Mouse (Mus musculus): ENCODE results near the gene Cdc14b. TPM values are rescaled to one million over a fixed set of nuclear protein-coding genes. Genes with fewer than 3 reads are reported as not detected.

The Cdc14b gene
- polyA plus RNA-seq (2016; fragmentation: Nextera tagmentation; extraction: Ambion mirVana), result 8.6 and 9.3 TPM in 2 replicates

- Histone ChIP-seq H3K9ac (peak within 1 kb of the TSS; percentile 70), H3K36me3 (no peaks in the 10 kb centered on the region), H3K4me3 (peak within 1 kb of the TSS; percentile 78), H3K4me2 (replicated peaks) (peak within 1 kb of the TSS; percentile 97), H3K27ac (no peak within 1 kb of the TSS), H3K9me3 (no peaks in the 10 kb centered on the region), H3K27me3 (replicated peaks) (peaks cover 10% of the 10 kb centered on the region; the same call in 1 of the 2 replicates), H3K4me1 (peaks cover 6% of the 10 kb centered on the region; the same call in 1 of the 2 replicates)
- WGBS, result under 1% methylated on average over 57 of the region's 57 CpGs
- ATAC-seq (ENCODE audit: low FRiP score, low read depth), result peak; percentile 98
Observed at GRCm38 (mm10) chr13:64274879-64275753, at the start of gene Cdc14b. Gene Cdc14b (minus strand): TSS chr13:64275290.

GRCm38 (mm10) chr13:64322561-64323281 is 47.6 kb upstream of the Cdc14b start:
- no peak overlapping the region for H3K27ac ChIP-seq
- H3K27me3 ChIP-seq (replicated peaks), result no peaks in the 10 kb centered on the region
- no peaks in the 10 kb centered on the region for H3K9me3 ChIP-seq
- H3K4me3 ChIP-seq, result no peak overlapping the region
- 79% methylated on average over 8 of the region's 8 CpGs for WGBS
- H3K4me1 ChIP-seq, result no peaks in the 10 kb centered on the region
- H3K36me3 ChIP-seq, result no peaks in the 10 kb centered on the region
- no peak overlapping the region for H3K9ac ChIP-seq
- H3K4me2 ChIP-seq (replicated peaks), result no peak overlapping the region
- no peak for ATAC-seq (ENCODE audit: low FRiP score, low read depth)

GRCm38 (mm10) chr13:64320334-64320733 is 45.2 kb upstream of the Cdc14b start:
- 81% methylated on average over 8 of the region's 8 CpGs for WGBS
- Histone ChIP-seq H3K36me3 (no peaks in the 10 kb centered on the region), H3K4me3 (no peak overlapping the region), H3K9ac (no peak overlapping the region), H3K4me2 (replicated peaks) (no peak overlapping the region), H3K27me3 (replicated peaks) (no peaks in the 10 kb centered on the region), H3K27ac (no peak overlapping the region), H3K4me1 (no peaks in the 10 kb centered on the region), H3K9me3 (no peaks in the 10 kb centered on the region)
- ATAC-seq (ENCODE audit: low FRiP score, low read depth), result no peak

- no peak for ATAC-seq (ENCODE audit: low FRiP score, low read depth)
- no peaks in the 10 kb centered on the region for H3K9me3 ChIP-seq
- no peak overlapping the region for H3K4me2 ChIP-seq (replicated peaks)
- H3K27ac ChIP-seq, result no peak overlapping the region
- H3K4me1 ChIP-seq, result no peaks in the 10 kb centered on the region
- H3K9ac ChIP-seq, result no peak overlapping the region
- no peaks in the 10 kb centered on the region for H3K36me3 ChIP-seq
- H3K4me3 ChIP-seq, result no peak overlapping the region
- no peaks in the 10 kb centered on the region for H3K27me3 ChIP-seq (replicated peaks)
Observed at GRCm38 (mm10) chr13:64319782-64320181, 44.7 kb upstream of the Cdc14b start.

GRCm38 (mm10) chr13:64318355-64318754 is 43.3 kb upstream of the Cdc14b start:
- Histone ChIP-seq H3K9me3 (no peaks in the 10 kb centered on the region), H3K4me2 (replicated peaks) (no peak overlapping the region), H3K9ac (no peak overlapping the region), H3K4me3 (no peak overlapping the region), H3K4me1 (no peaks in the 10 kb centered on the region), H3K27ac (no peak overlapping the region), H3K36me3 (no peaks in the 10 kb centered on the region), H3K27me3 (replicated peaks) (no peaks in the 10 kb centered on the region)
- ATAC-seq (ENCODE audit: low FRiP score, low read depth), result no peak
- WGBS, result 90% methylated on average over 2 of the region's 2 CpGs

- Histone ChIP-seq H3K4me1 (no peaks in the 10 kb centered on the region), H3K27me3 (replicated peaks) (no peaks in the 10 kb centered on the region), H3K36me3 (no peaks in the 10 kb centered on the region), H3K4me2 (replicated peaks) (no peak overlapping the region), H3K4me3 (no peak overlapping the region), H3K9ac (no peak overlapping the region), H3K27ac (no peak overlapping the region), H3K9me3 (no peaks in the 10 kb centered on the region)
- no peak for ATAC-seq (ENCODE audit: low FRiP score, low read depth)
- 2% methylated on average over 3 of the region's 3 CpGs for WGBS
Observed at GRCm38 (mm10) chr13:64315483-64316050, 40.5 kb upstream of the Cdc14b start.

- H3K36me3 ChIP-seq, result no peaks in the 10 kb centered on the region
- 66% methylated on average over 3 of the region's 3 CpGs for WGBS
- H3K9me3 ChIP-seq, result no peaks in the 10 kb centered on the region
- H3K4me2 ChIP-seq (replicated peaks), result no peak overlapping the region
- no peaks in the 10 kb centered on the region for H3K27me3 ChIP-seq (replicated peaks)
- H3K4me1 ChIP-seq, result no peaks in the 10 kb centered on the region
- H3K9ac ChIP-seq, result no peak overlapping the region
- H3K27ac ChIP-seq, result no peak overlapping the region
- no peak for ATAC-seq (ENCODE audit: low FRiP score, low read depth)
- H3K4me3 ChIP-seq, result no peak overlapping the region
Observed at GRCm38 (mm10) chr13:64314041-64314440, 39.0 kb upstream of the Cdc14b start.

- no peaks in the 10 kb centered on the region for H3K9me3 ChIP-seq
- H3K4me2 ChIP-seq (replicated peaks), result peak overlapping the region; percentile 64
- H3K9ac ChIP-seq, result peak overlapping the region; percentile 64; the same call in 1 of the 2 replicates
- 5% methylated on average over 2 of the region's 2 CpGs for WGBS
- peak overlapping the region; percentile 67 for H3K4me3 ChIP-seq
- H3K36me3 ChIP-seq, result 0 out of 2 replicates have a peak, but pooled peaks cover 2% of the 10 kb centered on the region
- H3K4me1 ChIP-seq, result no peaks in the 10 kb centered on the region
- ATAC-seq (ENCODE audit: low FRiP score, low read depth), result peak; percentile 57
- H3K27ac ChIP-seq, result no peak overlapping the region
- H3K27me3 ChIP-seq (replicated peaks), result no peaks in the 10 kb centered on the region
Observed at GRCm38 (mm10) chr13:64312916-64313289, 37.8 kb upstream of the Cdc14b start.

- no peaks in the 10 kb centered on the region for H3K27me3 ChIP-seq (replicated peaks)
- peak within 1 kb of the TSS; percentile 64 for H3K4me2 ChIP-seq (replicated peaks)
- H3K4me3 ChIP-seq, result peak within 1 kb of the TSS; percentile 67
- no peaks in the 10 kb centered on the region for H3K9me3 ChIP-seq
- peak within 1 kb of the TSS; percentile 68 for H3K27ac ChIP-seq
- H3K4me1 ChIP-seq, result no peaks in the 10 kb centered on the region
- H3K36me3 ChIP-seq, result 0 out of 2 replicates have a peak, but pooled peaks cover 3% of the 10 kb centered on the region
- peak; percentile 90 for ATAC-seq (ENCODE audit: low FRiP score, low read depth)
- peak within 1 kb of the TSS; percentile 64 for H3K9ac ChIP-seq
- under 1% methylated on average over 74 of the region's 74 CpGs for WGBS
Observed at GRCm38 (mm10) chr13:64312024-64312915, 37.2 kb upstream of the Cdc14b start, which contains the start of gene Aaed1. Gene Aaed1 (minus strand): TSS chr13:64312710.

- no peak for ATAC-seq (ENCODE audit: low FRiP score, low read depth)
- Histone ChIP-seq H3K4me3 (no peak overlapping the region), H3K36me3 (0 out of 2 replicates have a peak, but pooled peaks cover 3% of the 10 kb centered on the region), H3K4me1 (no peaks in the 10 kb centered on the region), H3K27me3 (replicated peaks) (no peaks in the 10 kb centered on the region), H3K27ac (no peak overlapping the region), H3K4me2 (replicated peaks) (peak overlapping the region; percentile 64), H3K9me3 (no peaks in the 10 kb centered on the region), H3K9ac (no peak overlapping the region)
- WGBS, result 80% methylated on average over 1 of the region's 1 CpGs
Observed at GRCm38 (mm10) chr13:64311266-64311665, 36.2 kb upstream of the Cdc14b start.

- Histone ChIP-seq H3K9me3 (no peaks in the 10 kb centered on the region), H3K9ac (no peak overlapping the region), H3K27me3 (replicated peaks) (no peaks in the 10 kb centered on the region), H3K36me3 (0 out of 2 replicates have a peak, but pooled peaks cover 3% of the 10 kb centered on the region), H3K27ac (no peak overlapping the region), H3K4me3 (no peak overlapping the region), H3K4me1 (no peaks in the 10 kb centered on the region), H3K4me2 (replicated peaks) (no peak overlapping the region)
- WGBS, result 86% methylated on average over 6 of the region's 6 CpGs
- ATAC-seq (ENCODE audit: low FRiP score, low read depth), result no peak
Observed at GRCm38 (mm10) chr13:64310585-64310984, 35.5 kb upstream of the Cdc14b start.

Measured in neural tube, embryonic 12.5 days (tissue).